Mouse (Mus musculus) brain, embryonic 14.5 days (tissue): ENCODE results near the gene Adgrl3.

Source experiments
- CTCF ChIP-seq: fragments of 200-500 bp; IDR thresholded peaks from 2 replicates; pipeline ENCODE4 v1.5.1; 2012; ENCODE audit warnings: inconsistent platforms, mild to moderate bottlenecking, moderate library complexity, borderline replicate concordance; ENCODE audit not compliant: insufficient read depth, insufficient read length; ENCODE audit errors: extremely low read depth
- POLR2A ChIP-seq: fragments of 200-500 bp; IDR thresholded peaks from 2 replicates; pipeline ENCODE4 v1.6.1; 2012; ENCODE audit warnings: mild to moderate bottlenecking, inconsistent platforms, borderline replicate concordance; ENCODE audit not compliant: poor library complexity, insufficient read depth, insufficient read length, severe bottlenecking; ENCODE audit errors: extremely low read depth

DNA sequence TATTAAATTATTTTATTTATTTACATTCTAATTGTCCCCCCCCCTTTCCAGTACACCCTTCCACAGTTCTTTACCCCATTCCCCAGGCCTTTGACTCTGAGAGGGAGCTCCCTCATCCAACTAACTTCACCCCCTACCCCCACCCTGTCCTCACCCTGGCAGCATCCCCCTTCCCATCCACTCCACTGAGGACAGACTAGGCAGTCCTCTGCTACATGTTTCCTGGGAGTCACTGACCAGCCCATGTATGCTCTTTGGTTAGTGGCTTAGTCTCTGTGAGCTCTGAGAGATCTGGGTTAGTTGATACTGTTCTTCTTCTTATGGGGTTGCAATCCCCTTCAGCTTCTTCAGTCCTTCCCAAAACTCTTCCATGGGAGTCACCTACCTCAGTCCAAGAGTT lies 180.4 kb downstream of the Adgrl3 start:
- TF ChIP-seq CTCF = no peak
- no peak for TF ChIP-seq POLR2A
